Mouse (Mus musculus): ENCODE data around the gene Podn. TPM values are rescaled to one million over a fixed set of nuclear protein-coding genes. Genes with fewer than 3 reads are reported as not detected.

The Podn gene
- 3.0 TPM for polyA plus RNA-seq (2015; fragmentation: Illumina TruSeq; extraction: RNeasy Lipid Tissue Mini Kit (QIAGEN cat#74804); ENCODE audit: low read depth, low replicate concordance)

GRCm38 (mm10) chr4:108096345-108096744 lies at the start of gene Podn:
Gene Podn (minus strand): TSS chr4:108096445.

DNA sequence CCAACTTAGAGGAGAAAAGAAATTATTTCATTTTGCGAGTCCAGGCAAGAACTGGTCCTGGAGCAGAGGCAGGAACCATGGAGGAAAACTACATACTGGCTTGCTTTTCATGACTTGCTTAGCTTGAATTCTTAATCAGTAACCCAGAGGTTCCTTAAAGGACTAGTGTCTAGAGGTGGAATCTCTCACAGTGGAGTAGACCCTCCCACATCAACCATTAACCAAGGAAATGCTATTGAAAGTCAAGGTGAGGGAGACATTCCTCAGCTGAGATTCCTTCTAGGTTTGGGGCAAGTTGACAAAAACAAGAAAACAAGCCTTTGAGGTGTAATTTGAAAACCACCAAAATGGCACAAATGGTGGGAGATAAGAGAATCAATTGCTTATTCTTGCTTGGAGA lies 48.6 kb upstream of the Podn start, which contains the start of gene Scp2:
Scp2 (minus strand) TSS at position 119 of the 400 bp plus-strand sequence.

GRCm38 (mm10) chr4:107967966-107968682 lies 128.1 kb downstream of the Podn start, which contains the start of gene Slc1a7:
Gene Slc1a7 (plus strand): TSS chr4:107968332.

Other genes starting within 250 kb of the Podn start
- gene Magoh, start 216.7 kb downstream of the Podn start, polyA plus RNA-seq (2015; fragmentation: Illumina TruSeq; extraction: RNeasy Lipid Tissue Mini Kit (QIAGEN cat#74804); ENCODE audit: low read depth, low replicate concordance): 81.9 TPM
- 89.4 TPM for gene 0610037L13Rik, start 206.6 kb downstream of the Podn start, polyA plus RNA-seq (2015; fragmentation: Illumina TruSeq; extraction: RNeasy Lipid Tissue Mini Kit (QIAGEN cat#74804); ENCODE audit: low read depth, low replicate concordance)
- 7.5 TPM for gene Cpt2, start 172.8 kb downstream of the Podn start, polyA plus RNA-seq (2015; fragmentation: Illumina TruSeq; extraction: RNeasy Lipid Tissue Mini Kit (QIAGEN cat#74804); ENCODE audit: low read depth, low replicate concordance)
- gene Slc1a7, start 128.1 kb downstream of the Podn start, polyA plus RNA-seq (2015; fragmentation: Illumina TruSeq; extraction: RNeasy Lipid Tissue Mini Kit (QIAGEN cat#74804); ENCODE audit: low read depth, low replicate concordance): not detected
- 244 TPM for gene Scp2, start 48.6 kb upstream of the Podn start, polyA plus RNA-seq (2015; fragmentation: Illumina TruSeq; extraction: RNeasy Lipid Tissue Mini Kit (QIAGEN cat#74804); ENCODE audit: low read depth, low replicate concordance)
- 28.3 TPM for gene Echdc2, start 69.0 kb upstream of the Podn start, polyA plus RNA-seq (2015; fragmentation: Illumina TruSeq; extraction: RNeasy Lipid Tissue Mini Kit (QIAGEN cat#74804); ENCODE audit: low read depth, low replicate concordance)
- not detected for gene Zyg11a, start 121.6 kb upstream of the Podn start, polyA plus RNA-seq (2015; fragmentation: Illumina TruSeq; extraction: RNeasy Lipid Tissue Mini Kit (QIAGEN cat#74804); ENCODE audit: low read depth, low replicate concordance)
- gene Zyg11b, start 204.7 kb upstream of the Podn start, polyA plus RNA-seq (2015; fragmentation: Illumina TruSeq; extraction: RNeasy Lipid Tissue Mini Kit (QIAGEN cat#74804); ENCODE audit: low read depth, low replicate concordance): 65.2 TPM
- gene Coa7, start 231.7 kb upstream of the Podn start, polyA plus RNA-seq (2015; fragmentation: Illumina TruSeq; extraction: RNeasy Lipid Tissue Mini Kit (QIAGEN cat#74804); ENCODE audit: low read depth, low replicate concordance): 23.9 TPM